Mouse (Mus musculus) CH12.LX (cell line): ENCODE measurements around the gene Anks1b. TPM values are rescaled to one million over a fixed set of nuclear protein-coding genes. Genes with fewer than 3 reads are reported as not detected.

Experiments used
- DNase-seq: peaks from one replicate; pipeline ENCODE4 v3.0.0-alpha.2; 2013; ENCODE audit errors: extremely low read depth
- H3K27ac ChIP-seq: 2 replicates; pipeline ENCODE4 v1.5.1; 2012; ENCODE audit warnings: low read depth, mild to moderate bottlenecking, control low read depth, moderate library complexity; ENCODE audit not compliant: insufficient read depth
- H3K27me3 ChIP-seq: replicated peaks from 2 replicates; pipeline ENCODE3; 2012; ENCODE audit warnings: inconsistent platforms
- H3K36me3 ChIP-seq, 2 experiments: replicated peaks in 1 of 2; 2 replicates each; pipeline versions ENCODE3 to v1.6.1; 2012; ENCODE audit warnings: inconsistent platforms in 1 of 2, low read length in 1 of 2, mild to moderate bottlenecking in 1 of 2, mixed read lengths in 1 of 2, moderate library complexity in 1 of 2; ENCODE audit not compliant: control insufficient read depth in 1 of 2, insufficient read depth in 1 of 2
- H3K4me1 ChIP-seq, 2 experiments: 2 replicates each; pipeline ENCODE4 v1.6.1; 2012; ENCODE audit warnings: inconsistent platforms in 1 of 2, moderate library complexity in 1 of 2; ENCODE audit not compliant: insufficient read depth in 2 of 2, control insufficient read depth in 1 of 2
- H3K4me2 ChIP-seq: 2 replicates; pipeline ENCODE4 v1.6.1; 2012; ENCODE audit warnings: low read depth, mild to moderate bottlenecking, control low read depth; ENCODE audit not compliant: poor library complexity, insufficient read depth, severe bottlenecking
- H3K4me3 ChIP-seq, 3 experiments: fragments of 150-350 bp in 1 of 3; sonication (generic) in 1 of 3; replicated peaks in 1 of 3; 2 replicates each; pipeline versions ENCODE3 to v1.5.1; 2011 to 2012; ENCODE audit warnings: low read depth in 2 of 3, low read length in 2 of 3, mild to moderate bottlenecking in 2 of 3, moderate library complexity in 2 of 3, control low read depth in 1 of 3, improper control_type of control experiment in 1 of 3, inconsistent platforms in 1 of 3, mixed read lengths in 1 of 3; ENCODE audit not compliant: poor library complexity in 1 of 3
- H3K79me2 ChIP-seq: replicated peaks from 2 replicates; pipeline ENCODE4 v1.6.1; 2012; ENCODE audit warnings: mild to moderate bottlenecking, moderate library complexity; ENCODE audit not compliant: control insufficient read depth, poor library complexity, insufficient read depth, severe bottlenecking; ENCODE audit errors: extremely low read depth
- H3K9ac ChIP-seq: 2 replicates; pipeline ENCODE4 v1.6.1; 2012; ENCODE audit warnings: low read depth, mild to moderate bottlenecking, control low read depth, moderate library complexity; ENCODE audit not compliant: insufficient read depth
- H3K9me3 ChIP-seq: replicated peaks from 2 replicates; pipeline ENCODE3; 2012; ENCODE audit warnings: low read length, inconsistent platforms, mixed read lengths
- BHLHE40 ChIP-seq: IDR thresholded peaks from 2 replicates; pipeline ENCODE4 v1.6.1; 2011; ENCODE audit warnings: mild to moderate bottlenecking, low read depth, low read length, improper control_type of control experiment
- CHD1 ChIP-seq: IDR thresholded peaks from 2 replicates; pipeline ENCODE4 v1.6.1; 2012; ENCODE audit warnings: low read depth, low read length, improper control_type of control experiment, inconsistent platforms
- CTCF ChIP-seq, 2 experiments: IDR thresholded peaks in 1 of 2; conservative IDR thresholded peaks in 1 of 2; 2 replicates each; pipeline ENCODE4 v1.5.1; 2011 to 2012; ENCODE audit warnings: low read depth in 2 of 2, low read length in 2 of 2, improper control_type of control experiment in 1 of 2, inconsistent platforms in 1 of 2, mild to moderate bottlenecking in 1 of 2, moderate library complexity in 1 of 2
- ELF1 ChIP-seq: IDR thresholded peaks from 2 replicates; pipeline ENCODE4 v1.6.1; 2014; ENCODE audit warnings: low read depth, mild to moderate bottlenecking, inconsistent platforms, low read length, improper control_type of control experiment
- EP300 ChIP-seq: IDR thresholded peaks from 2 replicates; pipeline ENCODE4 v1.6.1; 2011; ENCODE audit warnings: low read length, improper control_type of control experiment
- GABPA ChIP-seq: IDR thresholded peaks from 2 replicates; pipeline ENCODE4 v1.6.1; 2012; ENCODE audit warnings: low read depth, low read length, improper control_type of control experiment, inconsistent platforms; ENCODE audit not compliant: insufficient replicate concordance
- HCFC1 ChIP-seq: IDR thresholded peaks from 2 replicates; pipeline ENCODE4 v1.6.1; 2012; ENCODE audit warnings: low read depth, mild to moderate bottlenecking, inconsistent platforms, low read length, improper control_type of control experiment
- IRF4 ChIP-seq: IDR thresholded peaks from 2 replicates; pipeline ENCODE4 v1.6.1; 2014; ENCODE audit warnings: low read depth, mild to moderate bottlenecking, inconsistent platforms, low read length, improper control_type of control experiment
- JUND ChIP-seq: conservative IDR thresholded peaks from 2 replicates; pipeline ENCODE4 v1.6.1; 2011; ENCODE audit warnings: low read depth, low read length, improper control_type of control experiment
- KAT2A ChIP-seq: IDR thresholded peaks from 2 replicates; pipeline ENCODE4 v1.6.1; 2012; ENCODE audit warnings: low read length, improper control_type of control experiment, inconsistent platforms; ENCODE audit not compliant: insufficient replicate concordance
- MAFK ChIP-seq: IDR thresholded peaks from 2 replicates; pipeline ENCODE4 v1.6.1; 2011; ENCODE audit warnings: low read length, improper control_type of control experiment; ENCODE audit not compliant: insufficient replicate concordance
- MAX ChIP-seq: IDR thresholded peaks from 2 replicates; pipeline ENCODE4 v1.6.1; 2011; ENCODE audit warnings: low read length, improper control_type of control experiment
- MXI1 ChIP-seq: IDR thresholded peaks from 2 replicates; pipeline ENCODE4 v1.6.1; 2011; ENCODE audit warnings: mild to moderate bottlenecking, low read depth, low read length, improper control_type of control experiment
- POLR2AphosphoS2 ChIP-seq: IDR thresholded peaks from 2 replicates; pipeline ENCODE4 v1.6.1; 2011; ENCODE audit warnings: low read depth, low read length, improper control_type of control experiment
- RAD21 ChIP-seq: IDR thresholded peaks from 2 replicates; pipeline ENCODE4 v1.6.1; 2011; ENCODE audit warnings: low read depth, mild to moderate bottlenecking, low read length, improper control_type of control experiment, moderate library complexity
- SMC3 ChIP-seq: IDR thresholded peaks from 2 replicates; pipeline ENCODE4 v1.6.1; 2011; ENCODE audit warnings: low read depth, low read length, improper control_type of control experiment
- UBTF ChIP-seq: IDR thresholded peaks from 2 replicates; pipeline ENCODE4 v1.6.1; 2012; ENCODE audit warnings: low read depth, mild to moderate bottlenecking, inconsistent platforms, low read length, improper control_type of control experiment, moderate library complexity
- ZC3H11A ChIP-seq: IDR thresholded peaks from 2 replicates; pipeline ENCODE4 v1.6.1; 2012; ENCODE audit warnings: low read depth, mild to moderate bottlenecking, inconsistent platforms, low read length, improper control_type of control experiment
- ZMIZ1 ChIP-seq: IDR thresholded peaks from 2 replicates; pipeline ENCODE4 v1.6.1; 2012; ENCODE audit warnings: low read depth, mild to moderate bottlenecking, inconsistent platforms, low read length, improper control_type of control experiment
- ZNF384 ChIP-seq: IDR thresholded peaks from 2 replicates; pipeline ENCODE4 v1.6.1; 2012; ENCODE audit warnings: low read depth, low read length, improper control_type of control experiment, inconsistent platforms
- dilution Hi-C: fragments of 300-500 bp; cut with MboI; formaldehyde crosslinking; loops from 2 replicates; pipeline ENCODE4 v1.14.3; 2020; ENCODE audit warnings: low sequenced_read_pairs; ENCODE audit not compliant: extremely low pct_unique_long_range_greater_than_20kb, extremely low pct_ligation_motif_present
- in situ Hi-C: fragments of 300-500 bp; cut with MboI; formaldehyde crosslinking; loops from 3 replicates; pipeline ENCODE4 v1.14.3; 2019; ENCODE audit warnings: low sequenced_read_pairs, low pct_ligation_motif_present, low pct_unique_long_range_greater_than_20kb, mixed read lengths
- polyA plus RNA-seq: library from polyadenylated mRNA; unstranded; fragments of >175 nt; gene quantifications from 2 replicates; pipeline ENCODE4 v1.2.1, GENCODE M21; 2012; ENCODE audit warnings: low read depth; ENCODE audit not compliant: insufficient read length
- total RNA-seq, 2 experiments: library from RNA; depleted of rRNA; stranded (reverse); fragments of 300-350 nt in 1 of 2; fragments of >200 nt in 1 of 2; gene quantifications; 2 replicates each; pipeline ENCODE4 v1.2.3; 2012 to 2014

Anks1b gene
- total and polyA plus RNA-seq, 3 experiments: 0.17 TPM; not detected in 2

GRCm38 (mm10) chr10:90732823-90733222, 859.5 kb downstream of the Anks1b start (continued):
- no peak for TF ChIP-seq GABPA
- TF ChIP-seq UBTF: no peak
- no peak for TF ChIP-seq ZMIZ1
- TF ChIP-seq EP300: peak; percentile 84
- no peak for TF ChIP-seq POLR2AphosphoS2
- peak; percentile 35; the same call in 1 of the 2 replicates for TF ChIP-seq MXI1
- peak; percentile 80 for TF ChIP-seq MAFK
- peak; percentile 77; the same call in 1 of the 2 replicates for TF ChIP-seq KAT2A
- peak; percentile 99 for TF ChIP-seq BHLHE40
- TF ChIP-seq JUND: peak; percentile 63; the same call in 1 of the 2 replicates
- no peak for TF ChIP-seq ELF1
- TF ChIP-seq MAX: 0 out of 2 replicates have a peak, but pooled peaks have one; percentile 39
- TF ChIP-seq CHD1: peak; percentile 80; the same call in 1 of the 2 replicates

GRCm38 (mm10) chr10:90733632-90734031, 860.3 kb downstream of the Anks1b start:
- DNase-seq: peak; percentile 64
- H3K9me3 ChIP-seq: no peaks in the 10 kb centered on the region
- peaks cover 4 to 24% of the 10 kb centered on the region in 2 experiments for H3K4me1 ChIP-seq
- dilution Hi-C loops: no loop called here
- peak overlapping the region; percentile 25; the same call in 1 of the 2 replicates for H3K27ac ChIP-seq
- no peak overlapping the region for H3K4me3 ChIP-seq
- H3K27me3 ChIP-seq: no peaks in the 10 kb centered on the region
- no peaks in the 10 kb centered on the region for H3K36me3 ChIP-seq
- 0 out of 2 replicates have a peak overlapping the region, but pooled peaks have one; percentile 5 for H3K4me2 ChIP-seq
- no peak for TF ChIP-seq ZNF384
- TF ChIP-seq SMC3: peak; percentile 62
- TF ChIP-seq IRF4: peak; percentile 11; the same call in 1 of the 2 replicates
- TF ChIP-seq HCFC1: no peak
- TF ChIP-seq RAD21: peak; percentile 65
- no peak for TF ChIP-seq MAX
- peak; percentile 32 for TF ChIP-seq ZC3H11A
- TF ChIP-seq CTCF (conservative IDR thresholded peaks at IDR 0.05 in 1 of 2, IDR thresholded peaks at IDR 0.05 in 1 of 2; ENCODE audit: low read depth in 2 of 2, low read length in 2 of 2): peak; percentile 22 to 71; a peak in 2 of 4 replicates
- in situ Hi-C loops: loop anchor here (5.0 to 25.0 kb wide), 3 partner anchors 71 to 299 kb away; no protein-coding TSS in a partner anchor
- H3K79me2 ChIP-seq: no peaks in the 10 kb centered on the region
- no peak overlapping the region for H3K9ac ChIP-seq

- no peaks in the 10 kb centered on the region for H3K79me2 ChIP-seq
- no peaks in the 10 kb centered on the region for H3K27me3 ChIP-seq
- TF ChIP-seq KAT2A (no peak), MAFK (peak; percentile 75)
- in situ Hi-C loops (loop anchor here (10.0 to 25.0 kb wide), 2 partner anchors 66 to 124 kb away; no protein-coding TSS in a partner anchor), dilution Hi-C loops (no loop called here)
- no peak overlapping the region for H3K27ac ChIP-seq
- no peaks in the 10 kb centered on the region for H3K9me3 ChIP-seq
- no peak overlapping the region for H3K4me2 ChIP-seq
- DNase-seq: no peak
- H3K4me1 ChIP-seq: peaks cover under 1 to 9% of the 10 kb centered on the region in 2 experiments; a peak in 3 of 4 replicates
- no peaks in the 10 kb centered on the region for H3K36me3 ChIP-seq
- H3K9ac ChIP-seq: no peak overlapping the region
- no peak overlapping the region for H3K4me3 ChIP-seq
Measured at GRCm38 (mm10) chr10:90738475-90738874, 865.2 kb downstream of the Anks1b start.
